ENCODE assay signal across 1 mouse cellular context in the genomic region with DNA sequence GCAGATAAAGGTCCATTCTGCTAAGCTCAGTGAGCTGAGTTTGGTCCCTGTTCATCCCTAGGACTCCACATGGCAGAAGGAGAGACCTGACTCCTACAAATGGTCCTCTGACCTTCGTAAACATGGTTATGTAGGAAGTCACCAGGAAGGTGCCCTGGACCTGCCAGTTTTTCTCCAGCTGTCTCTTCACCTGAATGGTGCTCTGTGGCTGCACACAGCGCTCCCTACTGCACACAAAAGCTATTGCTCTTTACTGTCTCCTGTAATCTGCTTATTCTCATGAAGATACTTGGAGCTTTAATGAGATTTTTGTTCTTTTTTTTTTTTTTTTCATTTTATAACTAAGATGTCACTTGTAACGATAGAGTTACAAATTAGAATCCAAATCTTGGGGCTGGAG.
TF ChIP-seq lines count a peak whose summit lies in the region.

No protein-coding gene starts in this region.

TF ChIP-seq in CH12.LX, 34 proteins besides CTCF, POLR2A, EP300 and RAD21:
- no peak for TF ChIP-seq KAT2A (IDR thresholded peaks at IDR 0.05; ENCODE audit: insufficient replicate concordance, low read length)
- TF ChIP-seq SMC3 (IDR thresholded peaks at IDR 0.05; ENCODE audit: low read depth, low read length) = peak; percentile 28; the same call in 1 of the 2 replicates
